In the genomic region with DNA sequence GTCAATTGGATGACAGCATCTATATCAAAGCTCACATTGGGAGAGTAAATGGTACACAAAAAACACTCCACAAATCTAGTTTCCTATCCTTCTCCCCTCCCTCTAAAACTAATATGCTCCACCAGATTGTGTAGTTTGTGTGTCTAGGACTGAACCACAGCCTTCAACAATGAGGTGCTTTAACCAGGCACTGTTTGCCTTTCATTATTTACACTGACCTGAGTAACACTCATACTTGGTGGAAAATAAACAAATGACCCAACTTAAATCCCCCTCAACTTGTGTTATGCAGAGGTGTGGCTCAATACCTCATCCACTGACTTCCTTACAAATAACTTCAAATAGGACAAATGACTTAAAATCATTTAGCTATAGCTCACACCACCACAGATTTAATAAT, we compare ENCODE assay signal across 16 mouse cellular contexts.
"Had no signal": no experiment of that assay in that cellular context is flagged by ENCODE, and none has a peak within 500 bp of the region (broad histone marks: within the 10 kb centered on the region; RNA-seq: fewer than 3 reads in every experiment).

No protein-coding gene starts in this region.

- H3K36me3 ChIP-seq: intestine, embryonic 15.5 days; limb, embryonic 12.5 days; limb, embryonic 15.5 days; liver, embryonic 12.5 days; lung, embryonic 15.5 days had no signal

- H3K27ac ChIP-seq: intestine, embryonic 15.5 days; limb, embryonic 12.5 days; limb, embryonic 15.5 days; liver, embryonic 12.5 days; liver, embryonic 15.5 days; lung, embryonic 15.5 days had no signal

- H3K27me3 ChIP-seq: intestine, embryonic 15.5 days; limb, embryonic 12.5 days; limb, embryonic 15.5 days; liver, embryonic 12.5 days; liver, embryonic 15.5 days; lung, embryonic 15.5 days had no signal

- H3K9ac ChIP-seq: intestine, embryonic 15.5 days; limb, embryonic 12.5 days; limb, embryonic 15.5 days; liver, embryonic 12.5 days; liver, embryonic 15.5 days; lung, embryonic 15.5 days had no signal

- H3K9me3 ChIP-seq: intestine, embryonic 15.5 days; limb, embryonic 12.5 days; limb, embryonic 15.5 days; liver, embryonic 12.5 days; liver, embryonic 15.5 days; lung, embryonic 15.5 days had no signal

- ATAC-seq: intestine, embryonic 15.5 days; liver, embryonic 12.5 days had no signal

- H3K4me3 ChIP-seq: intestine, embryonic 15.5 days; limb, embryonic 12.5 days; limb, embryonic 15.5 days; liver, embryonic 12.5 days; liver, embryonic 15.5 days; lung, embryonic 15.5 days had no signal

- H3K4me1 ChIP-seq: intestine, embryonic 15.5 days; limb, embryonic 12.5 days; limb, embryonic 15.5 days; liver, embryonic 12.5 days; liver, embryonic 15.5 days; lung, embryonic 15.5 days had no signal

- DNase-seq: kidney, adult 18-20 months; kidney, adult 9 months; kidney, postnatal 14 days; kidney, postnatal 4 days; left cerebral cortex, postnatal 4 days; midbrain, embryonic 14.5 days; thymus, adult 2 months; thymus, postnatal 14 days; thymus, postnatal 4 days had no signal

- H3K4me2 ChIP-seq: intestine, embryonic 15.5 days; limb, embryonic 12.5 days; limb, embryonic 15.5 days; liver, embryonic 12.5 days; liver, embryonic 15.5 days; lung, embryonic 15.5 days; midbrain, embryonic 11.5 days had no signal
